Mouse (Mus musculus) CD4-positive, CD25-positive, alpha-beta regulatory T cell, adult 4 months (primary cell): ENCODE results near the gene Nr1i3. TPM values are rescaled to one million over a fixed set of nuclear protein-coding genes. Genes with fewer than 3 reads are reported as not detected.
"Not testable (repeated sequence)": the region's sequence is repeated elsewhere in the genome, so short reads cannot be mapped to it uniquely, and the experiment has no call there.

Experiments used
- ATAC-seq: one replicate; pipeline ENCODE4 v1.8.0; 2017
- polyA plus RNA-seq, 2 experiments: library from polyadenylated mRNA; unstranded; fragments of 100-300 nt; shearing (Covaris generic); gene quantifications; one replicate each; pipeline ENCODE4 v1.2.1; 2017

Gene Nr1i3
- polyA plus RNA-seq, 2 experiments from 2014 or later, result 0.15 to 0.54 TPM

DNA sequence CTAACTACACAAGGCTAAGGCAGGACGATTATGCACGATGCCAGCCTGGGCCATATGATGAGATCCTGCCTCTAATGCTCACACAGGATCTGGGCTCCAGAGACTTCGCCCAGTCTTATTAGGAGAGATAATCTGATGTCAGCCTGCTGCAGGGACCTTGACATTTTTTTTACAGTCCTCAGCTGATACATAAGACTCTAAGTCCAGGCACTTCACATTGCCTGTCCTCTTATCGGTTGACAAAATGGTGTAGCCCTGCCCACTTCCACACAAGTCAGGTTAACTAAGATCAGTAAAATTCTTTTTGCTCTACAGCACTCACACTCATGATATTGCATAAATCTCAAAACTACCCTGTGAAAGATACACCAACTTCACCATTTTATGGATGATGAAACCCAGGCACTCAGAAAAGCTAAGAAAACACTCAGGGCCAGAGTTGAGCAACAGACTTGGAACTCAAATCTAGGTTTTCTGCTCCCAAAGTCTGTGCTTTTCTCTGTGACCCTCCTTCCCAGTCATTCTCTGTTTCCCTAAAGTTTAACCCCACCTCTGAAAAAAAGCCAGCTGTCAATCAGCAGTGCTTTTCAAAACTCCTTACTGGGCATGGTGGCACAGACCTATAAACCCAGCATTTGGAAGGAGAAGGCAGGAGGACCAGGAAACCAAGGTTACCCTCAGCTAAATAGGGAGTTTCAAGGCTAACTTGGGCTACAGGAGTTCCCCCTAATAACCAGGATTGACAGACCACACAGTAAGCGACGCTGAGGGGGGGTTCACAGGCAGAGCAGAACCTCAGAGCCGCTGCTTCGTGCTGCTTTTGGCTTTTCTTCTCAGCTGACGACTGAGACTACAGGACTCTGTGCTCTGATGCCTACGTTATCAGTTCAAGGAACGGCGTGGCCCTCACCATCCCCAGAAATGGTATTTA, 19.3 kb downstream of the Nr1i3 start:
- no peak for ATAC-seq

DNA sequence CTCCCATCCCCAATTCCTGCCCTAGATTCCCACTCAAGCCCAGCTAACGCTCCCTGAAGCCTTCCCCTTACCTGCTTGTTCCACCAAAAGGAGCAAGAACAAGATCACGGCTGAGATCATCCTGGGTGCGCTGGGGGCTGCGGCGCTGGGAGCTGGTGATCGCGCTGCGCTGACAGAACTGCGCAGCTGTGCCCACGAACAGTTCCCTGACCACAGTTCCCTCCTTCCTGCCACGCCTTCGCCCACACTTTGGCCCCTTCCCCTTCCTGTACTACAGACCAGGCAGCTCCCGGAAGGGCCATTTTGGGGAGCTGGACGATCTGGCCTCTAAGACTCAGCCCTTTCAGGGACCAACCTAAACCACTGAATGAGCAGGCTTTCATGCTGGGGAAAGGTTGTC, 20.4 kb downstream of the Nr1i3 start, which contains the start of gene Fcer1g:
Fcer1g (minus strand) TSS at position 240 of the 400 bp plus-strand sequence.
- ATAC-seq, result no peak

- no peak for ATAC-seq
Observed at GRCm38 (mm10) chr1:171234538-171234937, 20.8 kb downstream of the Nr1i3 start.

GRCm38 (mm10) chr1:171235791-171236190, 22.0 kb downstream of the Nr1i3 start:
- ATAC-seq, result no peak

DNA sequence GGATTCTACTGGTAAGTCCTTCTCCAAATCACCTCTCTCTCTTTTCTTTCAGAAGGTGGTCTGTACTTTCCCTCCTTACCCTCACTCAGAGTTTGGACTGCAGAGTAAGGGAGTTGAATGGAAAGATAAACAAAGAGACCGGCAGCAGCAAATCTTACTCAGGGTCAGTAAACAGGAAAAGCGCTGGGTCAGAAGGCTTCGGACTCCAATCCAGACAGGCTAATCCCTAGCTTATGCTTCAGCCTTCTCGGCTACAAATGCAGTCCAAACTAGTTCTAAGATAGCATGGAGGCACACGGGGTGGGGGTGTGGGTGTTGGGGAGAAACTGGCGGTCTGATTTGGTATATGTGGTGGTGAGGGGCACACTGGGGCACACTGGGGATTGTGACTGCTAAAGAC, 23.7 kb downstream of the Nr1i3 start:
- ATAC-seq, result no peak

DNA sequence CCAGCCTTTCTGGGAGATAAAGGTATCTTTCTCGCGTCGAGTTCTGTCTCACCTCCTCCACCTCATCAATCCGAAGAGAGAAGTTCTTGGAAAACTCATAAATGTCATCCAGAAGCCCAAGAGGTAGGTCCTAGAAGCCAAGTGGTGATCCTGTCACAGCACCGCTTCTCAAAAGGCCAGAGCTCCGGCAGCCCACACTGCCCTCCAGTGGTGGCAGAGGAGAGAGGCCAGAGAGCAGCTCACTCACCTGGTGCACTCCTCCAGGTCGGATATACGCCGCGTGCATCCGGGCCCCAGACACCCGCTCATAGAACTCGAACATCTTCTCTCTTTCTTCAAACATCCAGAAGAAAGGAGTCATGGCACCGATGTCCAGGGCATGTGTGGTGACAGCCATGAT, 24.7 kb downstream of the Nr1i3 start:
- ATAC-seq, result peak; percentile 60

DNA sequence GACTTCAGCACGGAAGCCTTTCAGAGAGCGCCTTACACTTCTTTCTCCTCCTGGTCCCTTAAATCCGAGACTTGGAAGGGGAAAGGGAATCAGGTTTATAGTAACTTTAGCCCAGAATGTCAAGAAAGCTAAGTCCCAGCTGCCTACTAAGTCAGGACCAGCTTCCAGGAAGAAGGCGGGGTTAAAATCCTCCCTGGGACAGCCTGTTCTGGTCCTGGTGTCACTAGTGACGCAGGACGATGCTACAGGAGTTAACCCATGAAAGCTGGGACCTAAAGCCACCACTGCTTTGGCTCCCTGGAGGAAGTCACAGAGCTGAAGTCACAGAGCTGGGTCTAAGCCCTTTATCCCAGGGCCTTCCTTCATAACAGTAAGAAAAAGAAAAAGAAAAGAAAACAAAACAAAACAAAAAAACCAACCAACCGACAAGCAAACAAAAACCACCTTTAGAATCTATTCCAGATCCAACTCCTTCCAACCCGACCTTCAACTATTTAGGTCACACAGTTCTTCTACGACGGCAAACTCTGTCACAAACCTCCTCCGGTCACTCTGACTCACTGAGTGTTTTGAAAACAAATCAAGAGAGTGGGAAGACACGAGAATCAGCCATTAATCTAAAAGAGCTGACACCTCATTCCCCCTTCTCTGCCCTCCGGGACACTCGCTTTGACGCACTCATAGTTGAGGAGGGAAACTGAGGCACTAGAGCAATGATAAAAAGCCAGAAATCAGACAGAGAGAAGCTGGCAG, 26.4 kb downstream of the Nr1i3 start:
- ATAC-seq, result no peak

DNA sequence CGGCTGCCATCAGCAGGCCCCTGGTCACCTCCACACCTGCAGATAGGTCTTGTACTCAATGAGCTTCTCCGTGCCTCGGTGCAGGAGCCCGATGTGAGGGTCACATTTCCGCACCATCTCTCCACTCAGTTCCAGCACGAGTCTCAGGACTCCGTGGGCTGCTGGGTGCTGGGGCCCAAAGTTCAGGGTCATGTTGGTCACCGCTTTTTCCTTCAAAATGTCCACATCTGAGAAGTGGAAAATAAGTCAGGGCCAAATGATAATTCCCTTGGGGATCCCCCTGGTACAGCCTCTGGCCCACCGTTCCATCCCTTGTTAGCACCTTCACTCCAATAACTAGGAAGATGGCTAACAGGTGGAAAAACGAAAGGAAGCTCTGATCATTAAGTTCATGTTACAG, 27.1 kb downstream of the Nr1i3 start:
- ATAC-seq, result no peak

DNA sequence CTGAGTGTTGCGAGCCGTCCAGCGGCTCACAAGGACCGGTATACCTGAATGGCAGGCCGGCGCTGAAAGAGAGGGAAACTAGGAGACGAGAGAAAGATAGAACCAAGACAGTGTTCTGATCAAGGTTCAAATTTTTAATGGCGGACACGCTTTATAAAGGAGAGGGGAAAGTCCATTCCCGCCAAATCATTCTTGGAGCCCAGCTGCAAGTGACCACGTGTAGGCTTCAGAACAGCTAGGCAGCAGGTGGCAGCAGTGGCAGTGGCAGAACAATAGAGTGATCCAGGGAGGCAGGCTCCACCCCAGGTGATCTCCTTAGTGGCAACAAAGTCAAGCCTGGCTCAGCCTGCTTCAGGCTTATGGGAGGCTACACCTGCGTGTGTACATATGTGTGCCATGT, 28.2 kb downstream of the Nr1i3 start:
- not testable (repeated sequence) for ATAC-seq

DNA sequence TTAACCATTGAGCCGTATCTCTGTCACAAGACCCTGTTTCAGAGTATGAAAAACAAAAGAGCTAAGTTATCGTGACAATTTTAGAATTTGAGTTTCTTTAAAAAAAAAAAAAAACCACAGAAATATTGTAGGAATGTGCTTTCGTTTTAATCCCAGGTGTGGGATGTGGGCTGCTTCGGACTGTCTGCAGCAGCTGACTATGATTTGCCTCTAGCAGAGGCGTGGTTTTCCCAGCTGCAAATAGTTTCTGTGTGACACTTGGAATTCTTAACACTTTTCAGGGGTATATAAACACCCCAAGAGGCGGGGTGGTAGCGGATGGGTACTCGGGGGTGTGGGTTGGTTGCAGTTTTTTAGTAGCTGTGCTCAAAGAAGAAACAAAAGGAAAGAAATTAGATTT, 31.6 kb downstream of the Nr1i3 start:
- no peak for ATAC-seq

DNA sequence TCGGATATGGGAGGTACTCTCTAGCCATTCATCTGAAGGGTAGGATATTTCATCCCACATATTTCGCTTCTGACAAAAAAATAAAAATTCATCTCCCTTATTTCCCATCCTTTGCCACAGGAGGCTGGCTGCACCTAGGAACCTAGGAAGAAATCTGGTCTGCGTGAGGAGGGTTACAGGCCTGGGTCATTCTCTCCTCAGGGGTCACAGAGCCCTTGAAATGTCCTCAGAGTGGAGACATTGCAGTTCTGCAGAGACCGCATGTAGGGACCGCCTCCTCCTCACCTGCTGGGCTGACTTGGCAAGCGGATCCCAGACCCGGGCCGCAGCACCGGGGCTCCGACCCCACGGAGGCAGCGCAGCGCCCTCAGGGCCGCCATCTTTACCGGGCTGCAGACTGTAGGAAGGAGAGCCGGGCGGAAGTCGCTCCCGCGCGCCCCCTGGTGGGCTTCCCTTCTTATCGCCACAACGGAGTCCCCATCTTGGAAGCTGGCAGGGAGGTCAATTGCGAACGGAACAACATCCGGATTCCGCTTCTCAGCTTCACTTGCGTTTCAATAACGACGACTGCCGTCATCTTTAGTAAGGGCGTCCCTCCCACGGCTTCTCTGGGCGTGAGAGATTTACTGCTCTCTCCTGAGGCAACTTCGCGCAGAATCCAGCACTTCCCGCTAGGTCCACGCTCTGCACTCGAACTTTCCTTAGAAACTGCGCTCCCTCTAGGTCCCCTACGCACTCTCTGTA, 33.1 kb downstream of the Nr1i3 start:
- ATAC-seq, result peak; percentile 99

DNA sequence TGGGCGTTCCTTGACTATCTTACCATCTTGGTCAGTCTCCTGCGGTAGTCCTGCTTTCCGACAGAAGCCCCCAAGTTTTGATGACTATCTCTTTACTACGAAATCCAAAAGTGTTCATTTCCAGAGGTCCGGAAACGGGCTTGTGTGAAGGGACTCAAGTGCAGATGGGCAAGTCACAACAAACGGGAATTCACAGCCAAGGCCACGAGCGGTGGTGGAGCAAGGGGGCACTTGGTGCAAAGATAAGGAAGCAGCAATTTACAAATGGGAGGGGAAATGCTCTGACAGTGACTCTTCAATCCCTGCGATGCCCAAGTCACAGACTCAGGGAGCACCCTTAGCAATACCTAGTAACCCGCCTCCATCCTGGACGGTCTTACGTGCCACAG, 33.7 kb downstream of the Nr1i3 start:
- ATAC-seq, result peak; percentile 8

- no peak for ATAC-seq
Observed at GRCm38 (mm10) chr1:171247916-171248315, 34.1 kb downstream of the Nr1i3 start.

GRCm38 (mm10) chr1:171248386-171249226, 34.8 kb downstream of the Nr1i3 start:
- no peak for ATAC-seq

DNA sequence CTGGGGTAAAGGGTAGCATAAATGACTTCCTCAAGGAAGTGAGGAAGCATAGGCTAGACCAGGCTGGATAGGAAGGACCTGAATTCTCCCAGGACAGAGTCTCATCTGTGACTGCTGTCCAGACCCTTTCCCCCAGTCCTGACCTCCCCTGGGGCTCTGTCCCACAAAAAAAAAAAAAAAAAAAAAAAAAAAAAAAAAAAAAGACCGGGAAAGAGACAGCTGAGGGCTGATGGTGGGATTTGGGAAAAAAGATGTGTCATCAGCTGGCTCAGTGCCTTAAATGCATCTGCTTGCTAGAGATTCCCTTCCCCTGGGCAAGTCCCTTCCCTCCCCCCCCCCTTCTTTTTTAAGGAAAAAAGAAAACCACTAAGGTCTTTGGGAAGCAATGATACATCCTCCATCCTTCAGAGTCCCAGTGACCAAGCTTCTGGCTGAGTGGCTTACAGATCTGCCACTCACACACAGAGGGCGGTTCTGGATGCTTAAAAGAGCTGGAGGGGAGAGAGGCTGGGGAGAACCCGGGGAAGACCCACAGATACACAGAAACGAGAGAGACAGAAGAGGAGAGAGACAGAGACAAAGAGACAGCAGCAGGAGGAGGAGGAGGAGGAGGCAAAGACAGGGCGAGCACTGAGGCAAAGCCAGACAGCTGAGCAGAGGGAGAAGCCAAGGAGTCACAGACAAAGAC, 36.3 kb downstream of the Nr1i3 start, which contains the start of gene Adamts4:
Adamts4 (plus strand) TSS at position 509 of the 688 bp plus-strand sequence.
- ATAC-seq, result no peak

GRCm38 (mm10) chr1:171250680-171251593, 37.2 kb downstream of the Nr1i3 start, which contains the start of gene Ndufs2:
Gene Ndufs2 (minus strand): TSS chr1:171251388.
- no peak for ATAC-seq

- no peak for ATAC-seq
Observed at GRCm38 (mm10) chr1:171251594-171252324, 38.0 kb downstream of the Nr1i3 start.

GRCm38 (mm10) chr1:171252415-171252814, 38.6 kb downstream of the Nr1i3 start:
- ATAC-seq, result no peak

DNA sequence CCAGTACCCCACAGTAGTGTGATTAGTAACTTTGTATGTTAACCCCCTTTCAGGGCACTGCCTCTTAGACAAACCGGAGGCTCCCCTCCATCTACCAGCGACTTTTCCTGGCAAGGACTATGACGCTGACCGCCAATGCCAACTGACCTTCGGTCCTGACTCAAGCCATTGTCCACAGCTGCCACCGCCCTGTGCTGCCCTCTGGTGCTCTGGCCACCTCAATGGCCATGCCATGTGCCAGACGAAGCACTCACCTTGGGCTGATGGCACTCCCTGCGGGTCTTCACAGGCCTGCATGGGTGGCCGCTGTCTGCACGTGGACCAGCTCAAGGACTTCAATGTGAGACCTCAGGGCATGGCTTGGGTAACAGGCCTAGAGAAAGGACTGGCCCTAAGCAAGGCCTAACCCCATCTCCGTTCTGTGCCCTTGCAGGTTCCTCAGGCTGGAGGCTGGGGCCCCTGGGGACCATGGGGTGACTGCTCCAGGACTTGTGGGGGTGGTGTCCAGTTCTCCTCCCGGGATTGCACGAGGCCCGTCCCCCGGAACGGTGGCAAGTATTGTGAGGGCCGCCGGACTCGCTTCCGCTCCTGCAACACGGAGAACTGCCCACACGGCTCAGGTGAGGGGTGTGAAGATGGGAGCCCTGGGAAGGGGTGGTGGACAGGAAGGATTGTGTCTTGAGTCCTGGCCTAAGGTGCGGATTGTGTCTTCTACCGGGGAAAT, 42.5 kb downstream of the Nr1i3 start:
- ATAC-seq, result no peak
